Mouse (Mus musculus) A20 (cell line): ENCODE measurements around the gene Irak4.

Source experiments
- DNase-seq: peaks from one replicate; pipeline ENCODE4 v3.0.0-alpha.2; 2011; ENCODE audit warnings: low read depth, low spot score

Irak4 gene

GRCm38 (mm10) chr15:94620909-94621308 lies 77.5 kb downstream of the Irak4 start:
- DNase-seq: no peak

GRCm38 (mm10) chr15:94628463-94628829 lies 85.0 kb downstream of the Irak4 start:
- DNase-seq: no peak

- no peak for DNase-seq
These were observed 85.6 kb downstream of the Irak4 start, which contains the start of gene Tmem117 for GRCm38 (mm10) chr15:94628830-94629601. TSS of gene Tmem117 (plus strand) at chr15:94629232.

GRCm38 (mm10) chr15:94630553-94630952 lies 87.1 kb downstream of the Irak4 start:
- no peak for DNase-seq
